Mouse (Mus musculus): ENCODE data around the gene Apela.

Gene Apela

DNA sequence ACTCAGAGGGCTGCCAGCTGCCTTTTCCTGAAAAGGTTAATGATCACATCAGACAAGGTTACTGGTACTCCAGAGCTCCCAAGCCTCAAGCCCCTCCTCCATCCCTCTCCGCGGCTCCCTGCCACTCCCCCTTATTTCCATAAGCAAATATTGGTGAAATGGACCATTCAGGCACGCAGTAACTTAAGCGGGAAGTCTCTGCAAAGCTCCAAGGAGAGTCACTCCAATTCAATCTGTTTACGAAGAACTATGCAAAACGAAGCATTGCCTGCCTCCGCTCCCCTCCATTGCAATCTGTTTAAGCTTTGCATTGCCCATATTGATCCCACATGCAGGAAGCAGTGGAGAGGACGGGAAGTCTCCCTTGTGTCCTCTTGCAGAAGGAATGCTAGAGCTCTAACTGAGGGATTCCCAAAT, at the start of gene Apela:
Gene Apela (minus strand): TSS at position 220 of the 417 bp plus-strand sequence.
- in situ Hi-C loops (cut with MboI, MseI): no loop called here

DNA sequence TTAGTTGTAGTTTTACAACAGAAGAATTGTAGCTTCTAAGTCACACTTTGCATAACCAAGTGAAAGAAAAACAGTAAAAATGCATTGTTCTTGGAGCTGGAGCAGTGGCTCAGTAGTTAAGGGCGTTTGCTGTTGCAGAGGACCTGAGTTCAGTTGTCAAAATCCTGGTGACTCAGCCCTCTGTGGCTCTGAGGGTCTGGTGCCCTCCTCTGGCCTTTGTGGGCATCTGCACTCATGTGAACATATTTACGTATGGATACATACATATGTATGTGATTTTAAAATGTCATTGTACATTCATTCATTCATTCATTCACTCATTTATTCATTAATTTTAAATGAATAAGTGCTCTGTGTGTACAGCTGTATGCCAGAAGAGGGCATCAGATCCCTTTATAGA, 48.5 kb upstream of the Apela start:
- in situ Hi-C loops (cut with MboI, MseI): no loop called here

DNA sequence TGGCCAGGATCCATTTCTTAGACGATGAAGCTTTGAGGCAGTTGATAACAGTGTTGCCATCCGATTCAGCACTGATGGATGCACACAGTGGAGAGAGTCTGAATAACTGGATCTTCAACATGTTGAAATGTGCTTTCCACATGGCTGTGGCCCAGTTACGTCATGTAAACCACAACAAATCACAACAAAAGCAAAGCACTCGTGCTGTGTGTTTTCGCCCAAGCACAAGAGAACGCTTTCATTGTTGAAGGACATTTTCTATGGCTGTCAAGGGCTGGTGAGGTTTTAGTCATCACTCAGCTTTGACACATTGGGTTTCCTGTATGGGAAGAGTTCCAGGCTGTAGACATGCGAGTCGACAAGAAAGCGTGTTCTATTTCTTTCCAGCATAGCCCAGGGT, 43.6 kb upstream of the Apela start:
- in situ Hi-C loops (cut with MboI, MseI): no loop called here

DNA sequence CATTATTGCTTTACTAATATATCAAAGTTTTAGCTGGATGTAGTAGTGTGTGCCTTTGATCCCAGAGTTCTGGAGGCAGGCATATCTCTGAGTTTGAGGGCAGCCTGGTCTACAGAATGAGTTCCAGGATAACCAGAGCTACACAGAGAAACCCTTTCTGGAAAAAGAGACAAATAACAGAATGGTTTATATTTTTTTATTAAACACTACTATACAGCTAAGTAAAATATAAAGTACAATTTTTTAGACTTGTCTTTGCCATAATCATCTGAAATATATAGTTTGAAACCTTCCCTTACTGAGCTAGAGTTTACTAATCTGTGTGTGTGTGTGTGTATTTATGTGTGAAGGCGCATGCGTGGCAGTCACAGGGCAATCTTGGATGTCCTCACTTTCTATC, 37.6 kb upstream of the Apela start, which contains the start of gene Gm10663:
Gene Gm10663 (plus strand): TSS at position 301 of the 400 bp plus-strand sequence.
- in situ Hi-C loops (cut with MboI, MseI): no loop called here

DNA sequence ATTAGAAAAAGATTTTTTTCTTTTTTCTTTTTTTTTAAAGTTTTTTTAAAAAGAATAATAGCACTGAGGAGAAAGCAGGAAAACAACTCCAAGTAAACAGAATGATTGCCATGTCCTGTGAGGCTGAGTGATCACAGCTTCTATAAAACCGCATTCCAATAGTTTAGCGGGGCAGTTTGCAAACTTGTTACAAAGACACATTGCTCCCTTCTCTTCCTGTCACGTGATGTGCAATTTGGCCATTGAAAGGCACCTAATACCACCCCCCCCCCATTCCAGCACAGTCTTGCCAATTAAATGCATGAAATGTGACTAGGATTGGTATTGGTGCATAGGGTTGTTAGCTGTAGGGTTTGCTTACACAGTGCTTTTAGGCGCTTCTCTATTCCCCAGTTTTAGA, 33.9 kb upstream of the Apela start:
- in situ Hi-C loops (cut with MboI, MseI): no loop called here

DNA sequence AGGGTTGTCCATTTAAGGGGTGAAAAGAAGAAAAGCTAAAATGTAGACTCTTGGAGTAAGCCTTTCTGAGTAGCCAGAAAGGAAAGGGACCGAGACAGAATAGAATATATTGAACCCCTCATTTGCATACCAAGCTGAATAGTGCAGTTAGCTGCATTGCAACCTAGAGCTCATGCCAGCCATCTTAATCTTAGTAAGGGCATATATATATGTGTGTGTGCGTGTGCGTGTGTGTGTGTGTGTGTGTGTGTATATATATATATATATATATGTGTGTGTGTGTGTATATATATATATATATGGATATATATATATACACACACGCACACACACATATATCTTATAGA, 31.3 kb upstream of the Apela start:
- in situ Hi-C loops (cut with MboI, MseI): no loop called here

DNA sequence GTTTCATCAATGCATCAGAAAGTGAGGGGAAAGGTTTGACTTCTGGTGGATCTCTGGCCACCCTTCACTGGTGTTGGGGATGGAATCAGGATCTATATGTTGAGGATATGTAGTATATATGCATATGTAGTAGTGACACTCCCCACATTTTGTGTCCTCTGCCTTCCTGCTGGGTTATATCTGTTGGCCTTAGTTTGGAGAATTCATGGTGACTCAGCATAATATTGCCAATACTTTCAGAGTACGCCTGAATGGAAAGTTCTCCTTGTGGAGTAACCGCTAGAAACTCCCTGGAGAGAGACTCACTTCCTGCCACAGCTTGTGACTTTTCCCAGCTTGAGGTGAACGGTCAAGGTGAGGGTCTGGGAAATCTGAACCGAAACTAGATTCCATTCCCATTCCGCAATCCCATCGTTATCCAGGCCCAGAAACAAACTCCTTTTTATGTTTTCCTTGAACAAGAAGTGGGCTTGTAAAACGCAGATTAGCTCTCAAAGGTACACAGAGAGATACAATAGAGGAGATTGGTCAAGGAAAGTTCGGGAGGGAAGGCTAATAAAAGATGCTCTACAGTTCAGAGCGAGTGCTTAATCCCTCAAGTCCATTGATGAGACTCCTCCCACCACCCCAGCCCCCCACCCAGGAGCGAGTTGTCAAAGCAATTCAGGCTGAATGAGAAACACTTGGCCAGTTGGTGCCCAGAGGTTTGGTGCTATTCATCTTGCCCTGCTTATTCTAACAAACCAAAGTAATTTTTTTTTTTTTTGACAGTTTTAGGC, 30.7 kb upstream of the Apela start:
- in situ Hi-C loops (cut with MboI, MseI): no loop called here

DNA sequence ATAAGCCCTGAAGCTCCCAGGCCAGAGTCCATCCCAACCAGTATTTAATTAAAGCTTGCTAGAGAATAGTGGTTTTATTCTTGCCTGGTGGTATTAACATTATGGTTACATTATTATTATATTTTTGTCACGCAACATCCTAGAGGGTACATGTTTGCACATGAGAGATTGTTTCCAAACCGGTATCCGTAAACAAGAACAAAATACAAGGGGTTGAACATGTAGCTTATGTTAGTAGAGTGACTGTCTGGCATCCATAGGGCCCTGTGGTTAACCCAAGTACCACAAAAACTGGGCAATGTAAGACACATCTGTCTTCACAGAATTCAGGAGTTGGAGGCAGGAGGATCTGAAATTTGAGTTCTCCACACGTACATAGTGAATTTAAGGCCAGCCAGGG, 29.9 kb upstream of the Apela start:
- in situ Hi-C loops (cut with MboI, MseI): no loop called here

DNA sequence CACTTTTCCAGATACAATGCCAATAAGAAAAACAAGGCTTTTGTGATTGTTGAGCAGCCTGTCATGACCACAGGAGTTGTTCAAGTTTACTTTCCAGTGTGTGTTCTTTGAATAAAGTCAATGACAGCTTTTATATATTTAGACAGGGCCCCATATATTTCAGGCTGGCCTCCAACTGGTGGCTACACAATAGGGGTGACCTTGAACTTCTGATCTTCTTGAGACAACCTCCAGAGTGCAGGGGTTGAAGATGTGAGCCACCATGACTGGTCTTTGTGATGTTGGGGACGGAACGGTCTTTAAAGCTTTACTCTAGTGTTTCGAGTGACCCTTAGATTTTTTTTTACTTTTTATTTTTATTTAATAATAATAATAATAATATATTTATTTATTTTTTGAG, 28.5 kb upstream of the Apela start:
- in situ Hi-C loops (cut with MboI, MseI): no loop called here

DNA sequence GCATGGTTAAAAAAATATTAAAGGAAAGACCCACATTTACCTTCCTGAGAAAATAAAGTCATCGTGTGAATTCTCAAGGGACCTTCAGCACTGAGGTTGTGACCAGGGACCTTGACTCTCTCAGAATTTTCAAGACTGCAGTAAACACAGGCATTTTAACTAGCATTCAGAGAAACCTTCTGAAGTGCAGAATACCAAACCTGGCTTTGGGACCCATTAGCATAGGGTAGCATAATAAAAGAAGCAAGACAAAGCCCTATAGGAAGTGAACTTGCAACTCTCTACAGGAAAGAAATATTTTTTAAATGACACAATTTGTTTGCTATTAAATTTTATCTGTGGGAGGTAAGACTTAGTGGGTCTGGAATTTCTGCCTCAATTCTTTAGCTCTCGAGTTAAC, 26.9 kb upstream of the Apela start:
- in situ Hi-C loops (cut with MboI, MseI): no loop called here

DNA sequence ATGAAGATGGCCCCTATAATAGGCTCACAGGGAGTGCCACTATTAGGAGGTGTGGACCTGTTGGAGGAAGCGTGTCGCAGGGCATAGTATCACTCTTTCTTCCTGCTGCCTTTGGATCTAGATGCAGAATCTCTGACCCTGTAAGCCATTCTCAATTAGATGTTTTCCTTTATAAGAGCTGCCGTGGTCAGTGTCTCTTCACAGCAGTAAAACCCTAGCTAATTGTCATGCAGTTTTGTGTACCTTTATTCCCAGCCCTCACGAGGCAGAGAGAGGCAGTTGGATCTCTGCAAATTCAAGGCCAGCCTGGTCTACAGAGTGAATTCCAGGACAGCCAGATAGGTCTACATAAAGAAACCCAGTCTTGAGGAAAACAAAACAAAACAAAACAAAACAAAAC, 25.1 kb upstream of the Apela start:
- in situ Hi-C loops (cut with MboI, MseI): no loop called here

DNA sequence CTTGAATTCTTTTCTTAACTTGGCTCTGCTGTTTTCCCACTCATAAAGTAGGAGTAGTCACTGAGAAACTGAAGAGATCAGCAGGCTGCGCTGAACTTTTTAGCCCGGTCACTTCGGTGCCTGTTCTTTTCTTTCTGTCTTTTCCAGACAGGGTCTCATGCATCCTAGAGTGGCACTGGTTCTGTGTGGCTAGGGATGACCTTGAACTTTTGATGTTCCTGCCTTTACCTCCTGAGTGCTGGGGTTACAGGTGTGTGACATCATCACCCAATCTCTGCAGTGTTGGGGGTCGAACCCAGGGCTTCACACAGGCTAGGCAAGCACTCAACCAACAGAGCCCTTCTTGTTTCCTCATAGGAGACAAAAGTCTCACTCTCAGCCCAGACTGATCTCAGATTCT, 19.6 kb upstream of the Apela start:
- in situ Hi-C loops (cut with MboI, MseI): no loop called here

DNA sequence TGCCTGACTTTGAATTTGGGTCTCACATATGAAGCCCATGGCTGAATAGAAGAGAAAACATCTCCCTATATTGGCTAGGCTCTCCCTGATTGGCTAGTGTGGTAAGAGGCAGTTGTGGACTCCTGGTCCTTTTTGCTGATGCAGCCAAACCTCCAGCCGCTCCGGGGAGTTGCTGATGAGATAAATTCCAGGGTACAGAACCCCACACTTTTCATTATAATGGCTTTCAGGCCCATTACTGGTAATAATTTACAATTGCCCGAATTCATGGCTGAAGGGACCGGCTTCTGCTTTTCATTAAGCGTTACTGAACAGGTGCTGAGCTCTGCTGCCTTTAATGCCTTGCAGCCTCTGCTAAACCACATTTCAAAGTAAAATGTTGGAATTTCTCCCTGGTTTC, 16.8 kb upstream of the Apela start:
- in situ Hi-C loops (cut with MboI, MseI): no loop called here

DNA sequence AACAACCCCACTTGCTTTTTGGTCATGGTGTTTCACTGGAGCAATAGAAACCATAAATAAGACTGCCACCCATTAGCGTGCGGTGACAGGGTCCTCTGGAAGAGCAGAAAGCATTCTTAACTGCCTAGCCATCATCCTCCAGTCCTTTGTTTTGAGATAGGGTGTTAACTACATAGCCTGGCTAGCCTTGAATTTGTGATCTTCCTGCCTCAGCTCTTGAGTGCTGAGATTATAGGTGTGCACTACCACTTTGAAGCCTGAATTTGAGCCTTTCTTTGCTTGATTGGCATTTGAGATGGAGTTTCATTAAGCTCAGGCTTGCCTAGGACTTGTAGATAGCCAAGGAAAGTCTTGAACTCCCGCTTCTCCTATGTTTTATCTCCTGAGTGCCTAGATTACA, 16.4 kb upstream of the Apela start:
- in situ Hi-C loops (cut with MboI, MseI): no loop called here

DNA sequence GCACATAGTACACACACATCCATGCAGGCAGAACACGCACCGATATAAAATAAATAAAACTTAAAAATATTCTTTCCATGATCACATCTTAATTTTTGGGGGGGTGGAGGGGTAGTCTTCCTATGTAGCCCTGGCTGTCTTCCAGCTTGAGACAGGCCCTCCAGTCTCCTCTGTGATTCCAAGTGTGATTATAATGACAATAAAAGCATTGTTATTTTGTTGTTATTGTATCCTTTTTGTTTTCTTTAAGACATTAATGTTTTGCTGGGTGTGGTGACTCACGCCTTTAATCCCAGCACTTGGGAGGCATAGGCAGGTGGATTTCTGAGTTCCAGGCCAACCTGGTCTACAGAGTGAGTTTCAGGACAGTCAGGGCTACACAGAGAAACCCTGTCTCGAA, 10.7 kb upstream of the Apela start:
- in situ Hi-C loops (cut with MboI, MseI): no loop called here

DNA sequence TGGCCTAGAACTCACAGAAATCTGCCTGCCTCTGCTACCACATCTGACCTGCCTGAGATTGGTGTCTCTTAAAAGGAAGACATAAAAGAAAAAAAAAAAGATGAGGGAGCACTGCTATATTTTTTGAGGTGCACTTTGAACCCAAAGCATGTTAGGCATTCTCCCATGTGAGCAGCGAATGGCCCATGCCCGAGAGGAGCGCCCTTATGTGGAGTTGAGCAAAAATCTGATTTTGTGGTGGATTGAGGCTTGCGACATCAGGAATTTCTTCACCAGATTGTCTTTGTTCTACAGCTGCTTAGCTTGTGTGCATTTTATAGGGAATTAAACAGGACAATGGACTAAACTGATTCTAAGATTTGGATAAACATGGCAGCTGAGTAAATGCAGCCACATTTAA, 10.1 kb upstream of the Apela start:
- in situ Hi-C loops (cut with MboI, MseI): no loop called here

DNA sequence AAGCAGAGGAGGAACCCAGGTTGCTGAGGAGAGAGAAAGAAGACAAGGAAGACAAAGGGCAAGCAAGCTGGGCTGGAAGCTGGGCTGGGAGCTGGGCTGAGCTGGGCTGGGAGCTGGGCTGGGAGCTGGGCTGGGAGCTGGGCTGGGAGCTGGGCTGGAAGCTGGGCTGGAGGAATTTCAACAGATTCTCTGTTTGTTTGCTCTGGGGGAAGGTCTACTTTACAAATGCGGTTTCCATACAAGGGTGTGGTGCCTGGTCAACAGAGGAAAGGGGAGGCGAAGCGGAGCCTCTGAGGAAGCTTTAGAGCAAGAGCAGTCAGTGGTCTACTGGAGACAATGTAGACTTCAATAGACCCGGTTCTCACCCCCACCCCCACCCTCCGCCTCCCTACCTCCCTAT, 9.4 kb upstream of the Apela start:
- in situ Hi-C loops (cut with MboI, MseI): no loop called here

DNA sequence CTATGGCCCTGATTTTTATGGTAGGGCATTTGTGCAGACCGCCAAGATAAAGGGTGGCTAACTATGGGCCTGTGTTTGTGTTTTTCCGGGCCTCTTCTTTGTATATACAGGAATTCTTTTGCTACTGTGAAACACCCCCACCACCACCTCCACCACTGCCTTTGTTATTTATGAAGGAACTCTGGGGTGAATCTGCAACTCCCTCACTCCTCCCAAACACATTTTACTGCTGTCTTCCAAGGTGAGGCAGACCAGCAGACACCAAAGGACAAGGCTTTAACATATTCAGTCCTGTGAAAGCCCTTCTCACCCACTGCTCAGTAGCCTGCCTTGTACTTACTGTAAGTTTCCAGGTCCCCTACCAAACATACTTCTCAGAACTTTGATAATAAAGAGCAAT, 3.0 kb downstream of the Apela start:
- in situ Hi-C loops (cut with MboI, MseI): no loop called here

DNA sequence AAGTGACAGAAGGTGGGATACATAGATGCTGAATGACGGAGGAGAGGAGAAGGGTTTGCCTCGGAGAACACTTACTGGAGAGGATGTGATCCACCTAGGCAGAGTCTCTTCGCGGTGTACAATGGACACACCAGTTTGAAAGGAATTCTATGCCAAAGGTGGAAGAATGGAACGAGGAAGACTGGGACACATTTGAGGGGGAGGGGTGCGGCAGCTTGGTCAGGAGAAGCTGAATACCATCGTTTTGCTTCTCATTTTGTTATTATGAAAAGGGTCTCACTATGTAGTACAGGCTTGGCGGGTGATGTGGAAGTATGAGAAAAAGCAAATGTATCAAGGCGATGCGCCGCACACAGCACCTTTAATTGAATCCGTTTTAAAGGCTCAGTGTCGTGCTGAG, 4.1 kb downstream of the Apela start:
- in situ Hi-C loops (cut with MboI, MseI): no loop called here

DNA sequence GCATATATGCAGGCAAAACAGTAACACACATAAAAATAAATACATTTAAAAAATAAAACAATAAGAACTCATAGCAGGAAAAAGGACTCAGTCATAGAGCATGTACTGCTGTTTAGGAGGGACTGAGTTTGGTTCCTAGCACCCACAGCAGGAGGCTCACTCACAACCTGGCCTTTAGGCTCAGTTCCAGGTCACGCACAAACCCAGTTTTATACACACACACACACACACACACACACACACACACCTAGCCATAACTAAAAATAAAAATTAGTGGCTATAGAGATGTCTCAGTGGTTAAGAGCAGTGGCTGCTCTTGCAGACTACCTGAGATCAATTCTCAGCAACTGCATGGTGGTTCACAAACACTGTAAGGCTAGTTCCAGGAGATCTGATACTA, 5.0 kb downstream of the Apela start:
- in situ Hi-C loops (cut with MboI, MseI): no loop called here

DNA sequence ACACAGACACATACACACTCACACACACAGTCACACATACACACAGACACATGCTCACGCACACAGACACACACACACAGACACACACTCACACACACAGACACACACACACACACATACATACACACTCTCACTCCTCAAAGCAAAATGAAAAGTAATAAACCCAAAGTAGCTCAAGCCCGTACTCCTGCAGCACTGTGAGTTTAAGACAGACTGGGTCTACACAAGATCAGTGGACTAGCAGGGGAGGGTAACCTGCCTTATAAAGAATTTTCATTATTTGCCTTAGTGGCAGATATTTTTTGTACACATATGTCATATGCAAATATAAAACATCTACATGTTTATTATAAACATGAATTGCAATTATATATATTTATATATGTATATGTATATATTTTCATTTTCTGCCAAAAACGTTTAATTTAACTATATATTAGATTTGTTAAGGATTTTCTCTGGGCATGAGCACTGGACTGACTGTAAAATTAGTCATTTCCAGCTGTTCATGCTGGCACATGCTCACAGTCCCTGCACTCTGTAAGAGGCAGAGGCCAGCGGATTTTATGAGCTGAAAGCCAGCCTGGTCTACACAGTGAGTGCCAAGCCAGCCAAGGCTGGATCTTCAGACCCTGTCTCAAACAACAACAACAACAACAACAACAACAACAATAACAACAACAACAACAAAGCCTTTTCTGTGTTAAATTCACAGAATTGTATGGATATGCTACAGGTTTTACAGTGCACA, 6.2 kb downstream of the Apela start:
- in situ Hi-C loops (cut with MboI, MseI): no loop called here

DNA sequence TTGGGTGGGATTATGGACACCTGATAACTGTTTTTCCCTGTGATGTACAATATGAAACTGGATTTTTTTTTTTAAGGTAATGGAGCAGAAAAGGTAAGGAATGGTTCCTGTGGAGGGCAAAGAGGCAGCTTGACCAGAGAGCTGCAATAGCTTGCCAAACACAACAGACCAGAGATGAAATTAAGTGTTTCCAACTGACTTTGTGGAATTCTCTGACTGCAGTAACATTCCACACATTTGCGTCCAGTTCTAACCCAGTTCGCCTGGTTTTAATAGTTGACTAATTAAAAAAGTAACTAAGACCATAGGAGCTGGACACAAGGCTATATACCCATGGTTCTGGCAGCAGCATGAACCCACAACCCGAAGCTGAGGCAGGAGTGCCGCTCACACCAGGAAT, 7.4 kb downstream of the Apela start:
- in situ Hi-C loops (cut with MboI, MseI): loop anchor here (5.0 kb wide), 1 partner anchor 78 kb away; no protein-coding TSS in a partner anchor

DNA sequence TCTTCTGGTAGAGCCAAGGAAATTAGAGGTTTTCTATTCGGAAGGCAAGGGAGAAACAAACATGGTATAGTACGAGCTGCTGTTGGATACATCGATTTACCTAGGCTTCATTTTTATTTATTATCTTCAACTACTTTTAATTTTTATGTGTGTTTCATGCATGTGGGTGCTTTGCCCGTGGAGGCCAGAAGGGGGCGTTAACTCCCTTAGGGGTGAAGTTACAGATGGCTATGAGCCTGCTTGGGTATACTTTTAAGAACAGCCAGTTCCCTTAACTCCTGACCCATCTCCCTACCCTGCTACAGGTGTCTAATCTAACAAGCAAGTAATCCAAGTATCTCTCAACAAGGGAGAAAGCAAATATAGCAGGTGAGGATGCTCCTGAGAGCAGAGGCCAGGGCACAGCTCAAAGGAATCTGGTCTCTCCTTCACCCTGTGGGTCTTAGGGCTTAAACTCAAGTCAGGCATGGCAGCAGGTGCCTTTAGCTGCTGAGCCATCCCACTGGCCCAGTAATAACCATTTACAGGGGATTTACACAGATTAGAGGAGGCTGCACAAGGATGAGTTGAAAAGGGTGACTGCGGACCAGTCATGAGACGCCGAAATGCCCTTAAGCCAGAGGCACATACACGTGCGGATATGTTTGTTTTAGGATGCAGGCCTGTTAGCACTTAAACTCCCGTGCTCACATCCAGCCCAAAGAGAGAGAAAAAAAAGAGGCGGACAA, 8.0 kb downstream of the Apela start:
- in situ Hi-C loops (cut with MboI, MseI): loop anchor here (5.0 kb wide), 1 partner anchor 78 kb away; no protein-coding TSS in a partner anchor

All from regulatory T cell (primary cell).